Mouse (Mus musculus) C2C12 (cell line): ENCODE data around the gene Zfp982.
"Not testable (repeated sequence)": the region's sequence is repeated elsewhere in the genome, so short reads cannot be mapped to it uniquely, and the experiment has no call there.

Source experiments
- CEBPB ChIP-seq: IDR thresholded peaks from one replicate; pipeline ENCODE4 v1.6.1; 2011; ENCODE audit warnings: low read depth, mild to moderate bottlenecking, control low read depth, moderate library complexity
- CTCF ChIP-seq: IDR thresholded peaks from one replicate; pipeline ENCODE4 v1.5.1; 2011; ENCODE audit not compliant: control insufficient read depth, insufficient read depth, insufficient read length
- MAX ChIP-seq: IDR thresholded peaks from one replicate; pipeline ENCODE4 v1.6.1; 2011; ENCODE audit warnings: mild to moderate bottlenecking, control low read depth
- MYOG ChIP-seq: IDR thresholded peaks from one replicate; pipeline ENCODE4 v1.6.1; 2011; ENCODE audit not compliant: control insufficient read depth, insufficient read length; ENCODE audit errors: extremely low read depth
- USF1 ChIP-seq: IDR thresholded peaks from one replicate; pipeline ENCODE4 v1.6.1; 2011; ENCODE audit warnings: low read depth, mild to moderate bottlenecking, control low read depth, moderate library complexity

GRCm38 (mm10) chr4:147492117-147492516, at the start of gene Zfp982:
- TF ChIP-seq CEBPB, CTCF, MYOG, USF1, MAX: not testable (repeated sequence)
